Comparison of ENCODE assay signal across 24 mouse cellular contexts in the genomic region with DNA sequence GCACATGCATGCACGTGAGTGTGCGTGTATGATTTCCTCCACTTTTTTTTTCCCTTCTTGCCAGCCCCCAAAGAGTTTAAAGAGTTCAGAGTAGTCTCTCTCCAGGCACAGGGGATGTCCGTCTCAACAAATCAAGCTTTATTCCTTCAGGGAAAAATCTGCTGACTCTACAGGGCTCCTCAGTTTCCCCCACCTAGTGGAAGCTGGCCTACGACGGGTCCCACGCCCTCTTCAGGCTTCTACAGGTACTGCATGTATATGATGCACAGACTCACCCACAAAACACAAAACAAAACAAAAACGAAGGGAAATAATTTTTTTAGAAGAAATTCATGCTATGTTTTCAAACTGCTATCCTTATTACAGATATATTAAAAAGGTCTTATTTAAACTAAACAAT.
A peak's percentile ranks its signal among the peaks of the same experiment; 100 is the strongest.
DNase-seq lines count a peak whose midpoint lies in the region; ATAC-seq and TF ChIP-seq lines count a peak whose summit lies in the region.
"Had no signal": no experiment of that assay in that cellular context is flagged by ENCODE, and none has a peak within 500 bp of the region (broad histone marks: within the 10 kb centered on the region; RNA-seq: fewer than 3 reads in every experiment).

No protein-coding gene starts in this region.

- no peak overlapping the region for H3K4me3 ChIP-seq in forebrain, postnatal 0 days (ENCODE audit: low read depth, low read length)
- no peak overlapping the region for H3K4me3 ChIP-seq in forebrain, embryonic 16.5 days (replicated peaks; ENCODE audit: low read length)
- no peak overlapping the region for H3K4me3 ChIP-seq in liver, adult 2 months (ENCODE audit: insufficient read depth, low read depth, low read length)
- no peak overlapping the region for H3K4me3 ChIP-seq in liver, embryonic 11.5 days (ENCODE audit: low read depth, low read length)
- no peak overlapping the region for H3K4me3 ChIP-seq in neural tube, embryonic 15.5 days (replicated peaks)
- H3K4me3 ChIP-seq: forebrain, embryonic 13.5 days; heart, embryonic 10.5 days; limb, embryonic 13.5 days; midbrain, embryonic 13.5 days had no signal

- H3K27ac ChIP-seq in forebrain, postnatal 0 days (ENCODE audit: low read depth, low read length): no peak overlapping the region
- no peak overlapping the region for H3K27ac ChIP-seq in forebrain, embryonic 16.5 days (ENCODE audit: low read length)
- H3K27ac ChIP-seq in liver, adult 2 months (replicated peaks; ENCODE audit: insufficient read depth, low read depth, low read length): peak overlapping the region; percentile 49
- no peak overlapping the region for H3K27ac ChIP-seq in liver, embryonic 11.5 days (ENCODE audit: low read depth, low read length)
- H3K27ac ChIP-seq in neural tube, embryonic 15.5 days (replicated peaks): no peak overlapping the region
- H3K27ac ChIP-seq: forebrain, embryonic 13.5 days; heart, embryonic 10.5 days; limb, embryonic 13.5 days; midbrain, embryonic 13.5 days had no signal

- H3K4me1 ChIP-seq in forebrain, postnatal 0 days (ENCODE audit: insufficient read depth): 0 out of 2 replicates have a peak, but pooled peaks cover 1% of the 10 kb centered on the region
- H3K4me1 ChIP-seq in forebrain, embryonic 16.5 days (replicated peaks; ENCODE audit: control insufficient read depth, insufficient read depth, low read length): peaks cover 11% of the 10 kb centered on the region
- H3K4me1 ChIP-seq in liver, adult 2 months (ENCODE audit: control insufficient read depth, insufficient read depth, low read length): peaks cover 19% of the 10 kb centered on the region
- no peaks in the 10 kb centered on the region for H3K4me1 ChIP-seq in liver, embryonic 11.5 days (replicated peaks; ENCODE audit: control insufficient read depth, insufficient read depth, low read length)
- H3K4me1 ChIP-seq in neural tube, embryonic 15.5 days: peaks cover 5% of the 10 kb centered on the region; the same call in 1 of the 2 replicates

- no peaks in the 10 kb centered on the region for H3K27me3 ChIP-seq in forebrain, postnatal 0 days (ENCODE audit: insufficient read depth, low read length)
- H3K27me3 ChIP-seq in forebrain, embryonic 16.5 days (replicated peaks; ENCODE audit: control insufficient read depth, insufficient read depth, low read length): no peaks in the 10 kb centered on the region
- H3K27me3 ChIP-seq in liver, adult 2 months (ENCODE audit: control insufficient read depth, insufficient read depth, low read length): no peaks in the 10 kb centered on the region
- H3K27me3 ChIP-seq in liver, embryonic 11.5 days (replicated peaks; ENCODE audit: control insufficient read depth, insufficient read depth, low read length): no peaks in the 10 kb centered on the region
- no peaks in the 10 kb centered on the region for H3K27me3 ChIP-seq in neural tube, embryonic 15.5 days (replicated peaks)
- H3K27me3 ChIP-seq: forebrain, embryonic 13.5 days; Patski had no signal

- whole genome bisulfite sequencing in forebrain, postnatal 0 days: 60% methylated on average over 7 of the region's 7 CpGs
- WGBS in forebrain, embryonic 16.5 days: 70% methylated on average over 7 of the region's 7 CpGs
- 60% methylated on average over 7 of the region's 7 CpGs for WGBS in liver, adult 2 months
- 61% methylated on average over 7 of the region's 7 CpGs for WGBS in liver, embryonic 11.5 days
- 69% methylated on average over 7 of the region's 7 CpGs for WGBS in neural tube, embryonic 15.5 days

- no peaks in the 10 kb centered on the region for H3K9me3 ChIP-seq in forebrain, postnatal 0 days (ENCODE audit: low read length)
- H3K9me3 ChIP-seq in forebrain, embryonic 16.5 days (ENCODE audit: control insufficient read depth, low read length): no peaks in the 10 kb centered on the region
- H3K9me3 ChIP-seq in liver, embryonic 11.5 days (ENCODE audit: control insufficient read depth, low read length): no peaks in the 10 kb centered on the region
- no peaks in the 10 kb centered on the region for H3K9me3 ChIP-seq in neural tube, embryonic 15.5 days (replicated peaks)
- H3K9me3 ChIP-seq: forebrain, embryonic 13.5 days; heart, embryonic 10.5 days; limb, embryonic 13.5 days; midbrain, embryonic 13.5 days had no signal

- H3K79me2 ChIP-seq in liver, adult 2 months (ENCODE audit: control insufficient read depth, insufficient read depth, low read length): no peaks in the 10 kb centered on the region

- no peaks in the 10 kb centered on the region for H3K36me3 ChIP-seq in forebrain, postnatal 0 days (ENCODE audit: insufficient read depth)
- no peaks in the 10 kb centered on the region for H3K36me3 ChIP-seq in forebrain, embryonic 16.5 days (ENCODE audit: control insufficient read depth, insufficient read depth)
- no peaks in the 10 kb centered on the region for H3K36me3 ChIP-seq in liver, adult 2 months (ENCODE audit: control insufficient read depth, insufficient read depth, low read length)
- no peaks in the 10 kb centered on the region for H3K36me3 ChIP-seq in liver, embryonic 11.5 days (ENCODE audit: control insufficient read depth, insufficient read depth, low read length)
- H3K36me3 ChIP-seq in neural tube, embryonic 15.5 days: no peaks in the 10 kb centered on the region
- H3K36me3 ChIP-seq: G1E; heart, embryonic 10.5 days; limb, embryonic 13.5 days; midbrain, embryonic 13.5 days had no signal

- H3K9ac ChIP-seq in forebrain, postnatal 0 days: no peak overlapping the region
- no peak overlapping the region for H3K9ac ChIP-seq in forebrain, embryonic 16.5 days (replicated peaks; ENCODE audit: low read depth, low read length)
- no peak overlapping the region for H3K9ac ChIP-seq in liver, adult 2 months (ENCODE audit: low read depth, low read length)
- no peak overlapping the region for H3K9ac ChIP-seq in liver, embryonic 11.5 days (ENCODE audit: low read depth, low read length)
- H3K9ac ChIP-seq in neural tube, embryonic 15.5 days (replicated peaks): no peak overlapping the region
- H3K9ac ChIP-seq: forebrain, embryonic 13.5 days; limb, embryonic 13.5 days; midbrain, embryonic 13.5 days had no signal

- peak; percentile 10; the same call in 1 of the 2 replicates for TF ChIP-seq CTCF in forebrain, postnatal 0 days (IDR thresholded peaks at IDR 0.05; ENCODE audit: low read depth)
- TF ChIP-seq CTCF in liver, adult 2 months (IDR thresholded peaks at IDR 0.05; ENCODE audit: low read depth, low read length): peak; percentile 27; the same call in 1 of the 2 replicates

- H3K4me2 ChIP-seq in forebrain, postnatal 0 days (ENCODE audit: low read depth): no peak overlapping the region
- no peak overlapping the region for H3K4me2 ChIP-seq in forebrain, embryonic 16.5 days (ENCODE audit: low read length)
- no peak overlapping the region for H3K4me2 ChIP-seq in liver, embryonic 11.5 days
- no peak overlapping the region for H3K4me2 ChIP-seq in neural tube, embryonic 15.5 days
- H3K4me2 ChIP-seq: forebrain, embryonic 13.5 days; limb, embryonic 13.5 days; midbrain, embryonic 13.5 days had no signal

- ATAC-seq in forebrain, postnatal 0 days: no peak
- ATAC-seq in forebrain, embryonic 16.5 days: no peak
- no peak for ATAC-seq in liver, embryonic 11.5 days (replicated peaks; ENCODE audit: low FRiP score)
- no peak for ATAC-seq in neural tube, embryonic 15.5 days (ENCODE audit: low FRiP score)
- ATAC-seq: forebrain, embryonic 13.5 days; hindbrain, embryonic 16.5 days; midbrain, embryonic 13.5 days; Patski had no signal

- DNase-seq in forebrain, postnatal 0 days: no peak
- no peak for DNase-seq in liver, adult 2 months (ENCODE audit: extremely low read depth, low read depth, low spot score)
- no peak for DNase-seq in liver, embryonic 11.5 days (ENCODE audit: low spot score)
- DNase-seq in ES-CJ7 (ENCODE audit: low read depth, low spot score): peak; percentile 28
- DNase-seq in induced T-regulatory cell, adult 2 months (ENCODE audit: low read depth): peak; percentile 15
- no peak for DNase-seq in spleen, postnatal 10 days (ENCODE audit: low spot score in 2 of 2)
- DNase-seq: adrenal gland, postnatal 10 days; cerebellum, adult 9-10 months; kidney, postnatal 25 days; lung, adult 2 months; lung, postnatal 14 days; right cerebral cortex, postnatal 14 days; spleen, adult 18-20 months; thymus, adult 18-20 months; thymus, postnatal 4 days had no signal

- no peak for TF ChIP-seq POLR2A in liver, adult 2 months (IDR thresholded peaks at IDR 0.05; ENCODE audit: extremely low read depth, insufficient read depth, low read length)

Comparison
In these comparisons a context has a peak if more than half of its experiments do, and no peak if none do; other contexts are left out.
1. DNase-seq: peak in ES-CJ7 (single experiment) and induced T-regulatory cell, adult 2 months (single experiment); none in forebrain, postnatal 0 days (single experiment), liver, adult 2 months (single experiment), liver, embryonic 11.5 days (single experiment) and spleen, postnatal 10 days (0 of 2).